Mouse (Mus musculus) MEL-GATA-1-ER (cell line): ENCODE measurements around the gene Rab40c.

Source experiments
- DNase-seq: peaks from one replicate; pipeline ENCODE4 v3.0.0-alpha.2; 2012; ENCODE audit warnings: low read depth; ENCODE audit errors: extremely low read depth

Rab40c gene

GRCm38 (mm10) chr17:25903061-25903460 is 16.5 kb downstream of the Rab40c start:
- DNase-seq = no peak

GRCm38 (mm10) chr17:25900193-25900592 is 19.3 kb downstream of the Rab40c start:
- DNase-seq = no peak

- no peak for DNase-seq
Observed at GRCm38 (mm10) chr17:25895891-25896290, 23.6 kb downstream of the Rab40c start.

DNA sequence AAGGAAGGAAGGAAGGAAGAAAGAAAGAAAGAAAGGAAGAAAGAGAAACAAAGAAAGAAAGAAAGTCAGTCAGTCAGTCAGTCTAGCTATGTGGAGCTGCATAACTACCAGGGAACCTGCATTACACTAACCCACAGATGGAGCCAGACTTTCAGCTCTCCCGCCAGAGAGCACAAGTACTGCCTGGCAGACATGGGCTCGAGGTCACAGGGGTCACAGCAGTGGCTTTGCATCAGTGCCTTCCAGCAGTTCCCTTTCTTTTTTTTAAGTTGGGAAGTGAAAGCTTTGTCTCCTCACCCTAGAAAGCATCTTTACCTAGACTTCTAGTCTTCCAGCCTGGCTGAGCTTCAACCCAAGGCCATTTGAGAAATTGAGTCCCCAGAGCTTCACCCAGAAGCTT is 24.1 kb downstream of the Rab40c start:
- DNase-seq = no peak

DNA sequence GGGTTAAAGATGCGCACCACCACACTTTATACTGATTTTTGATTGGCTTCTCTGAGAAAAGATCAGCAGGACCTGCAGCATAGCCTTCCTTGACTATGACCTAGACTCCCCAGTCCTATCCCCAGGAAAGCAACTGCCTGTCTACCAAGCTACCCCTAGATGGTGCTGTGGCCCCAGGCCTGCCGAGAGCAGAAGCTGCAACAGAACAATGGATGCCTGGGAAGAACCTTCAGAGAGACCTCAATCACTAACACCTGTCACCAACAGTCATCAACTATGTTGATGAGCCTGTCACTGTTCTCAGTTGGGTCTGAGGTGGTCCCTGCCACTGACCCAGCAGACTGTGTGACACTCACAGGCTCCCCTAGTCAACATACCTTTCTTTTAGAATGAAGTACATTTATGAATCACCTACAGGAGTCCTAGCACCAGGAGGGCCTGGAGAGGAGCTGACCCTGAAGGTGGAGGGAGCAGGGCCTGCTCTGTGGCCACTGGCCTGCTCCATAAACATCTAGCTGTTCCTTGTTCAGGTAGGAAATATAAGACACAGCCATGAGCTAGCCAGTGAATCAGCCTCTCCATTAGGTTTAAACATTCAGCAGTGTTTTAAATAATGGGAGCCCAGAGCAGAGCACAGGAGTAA is 25.4 kb downstream of the Rab40c start:
- DNase-seq = no peak

- DNase-seq = no peak
Observed at GRCm38 (mm10) chr17:25888837-25889236, 30.7 kb downstream of the Rab40c start.

- no peak for DNase-seq
Observed at GRCm38 (mm10) chr17:25887467-25887866, 32.1 kb downstream of the Rab40c start.

GRCm38 (mm10) chr17:25886806-25887205 is 32.7 kb downstream of the Rab40c start:
- DNase-seq = no peak

- no peak for DNase-seq
Observed at GRCm38 (mm10) chr17:25885636-25886035, 33.9 kb downstream of the Rab40c start.

DNA sequence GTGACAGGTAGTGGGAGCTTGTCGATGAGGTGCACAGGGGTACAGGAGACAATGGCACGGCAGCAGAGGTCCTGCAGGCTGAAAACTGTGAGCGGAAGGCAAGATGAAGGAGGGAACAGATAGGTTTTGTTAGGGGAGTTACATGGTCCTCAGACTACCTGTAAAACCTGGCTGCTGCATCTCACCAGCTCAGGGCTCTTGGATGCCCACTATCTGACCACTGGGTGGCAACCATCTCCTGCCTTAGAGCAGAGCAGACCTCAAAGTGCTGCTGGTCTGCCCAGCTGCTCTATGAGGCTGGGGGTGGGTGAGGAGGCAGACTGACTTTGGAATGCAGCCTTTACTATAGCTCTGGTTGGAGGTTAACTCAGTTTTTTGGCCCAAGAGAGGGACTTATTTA is 35.7 kb downstream of the Rab40c start:
- no peak for DNase-seq

DNA sequence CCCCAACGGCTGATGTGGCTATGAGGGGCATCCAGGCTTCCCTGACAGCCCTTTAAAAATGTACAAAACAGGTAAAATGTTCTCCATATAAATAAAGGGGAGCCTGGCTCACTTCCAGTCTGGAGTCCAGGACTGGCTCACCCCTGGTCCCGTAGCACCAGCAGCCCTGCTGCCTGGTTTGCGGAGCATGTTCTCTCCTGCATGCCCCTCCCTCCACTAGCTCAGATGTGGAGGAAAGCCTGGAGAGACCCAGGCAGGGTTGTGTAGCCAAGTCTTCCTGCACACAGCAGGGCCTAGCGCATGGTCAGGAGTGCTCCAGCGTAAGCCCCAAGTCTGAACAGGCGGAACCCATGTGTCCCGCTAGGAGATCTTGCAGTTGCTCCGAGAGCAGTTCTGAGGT is 36.3 kb downstream of the Rab40c start:
- no peak for DNase-seq

GRCm38 (mm10) chr17:25882306-25882705 is 37.2 kb downstream of the Rab40c start:
- DNase-seq = no peak

DNA sequence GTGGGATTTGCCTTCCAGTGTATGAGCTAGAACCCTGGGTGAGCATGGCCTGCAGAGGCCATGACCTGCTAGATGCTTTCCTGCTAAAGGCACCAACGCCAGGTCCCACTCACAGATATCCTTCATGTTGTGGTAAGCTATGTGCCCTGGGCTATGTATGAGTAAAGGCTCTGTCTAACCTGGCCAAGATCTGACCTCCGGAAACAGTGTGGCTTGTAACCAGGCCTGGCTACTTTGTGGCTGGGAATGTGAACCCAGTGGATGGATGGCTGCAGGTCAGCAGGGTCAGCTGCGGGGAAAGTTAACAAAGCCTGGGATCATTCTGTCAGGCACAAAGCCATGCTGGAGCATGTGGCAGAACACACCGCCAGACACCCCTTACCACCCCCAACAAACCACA is 37.8 kb downstream of the Rab40c start:
- DNase-seq = no peak

GRCm38 (mm10) chr17:25880913-25881641 is 38.5 kb downstream of the Rab40c start:
- DNase-seq = no peak

GRCm38 (mm10) chr17:25880196-25880910 is 39.2 kb downstream of the Rab40c start, which contains the start of gene Wfikkn1:
Wfikkn1 (minus strand) TSS chr17:25880858.
- DNase-seq = no peak

- no peak for DNase-seq
Observed at GRCm38 (mm10) chr17:25879750-25880149, 39.8 kb downstream of the Rab40c start.

DNA sequence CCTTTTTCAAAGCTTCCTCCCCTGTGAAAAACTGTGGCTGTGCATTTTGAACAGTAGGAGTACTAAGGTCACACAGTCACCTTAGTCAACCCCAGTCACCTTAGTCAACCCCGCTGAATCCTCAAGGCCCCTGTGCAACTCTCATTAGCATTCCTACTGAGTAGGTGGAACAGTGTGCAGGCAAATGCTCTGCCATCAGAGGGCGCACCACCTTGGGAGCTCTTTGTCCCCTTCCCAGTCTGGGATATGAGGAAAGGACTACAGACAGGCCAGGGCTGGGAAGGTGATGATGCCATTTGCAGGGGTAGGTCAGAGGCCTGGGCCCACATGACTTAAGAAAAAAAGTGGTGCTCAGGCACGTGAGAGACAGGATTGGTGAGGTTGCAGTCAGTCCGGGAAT is 40.3 kb downstream of the Rab40c start:
- no peak for DNase-seq

GRCm38 (mm10) chr17:25878611-25879180 is 40.8 kb downstream of the Rab40c start:
- DNase-seq = no peak

GRCm38 (mm10) chr17:25877741-25878610 is 41.6 kb downstream of the Rab40c start:
- DNase-seq = no peak

GRCm38 (mm10) chr17:25877025-25877424 is 42.5 kb downstream of the Rab40c start:
- no peak for DNase-seq

DNA sequence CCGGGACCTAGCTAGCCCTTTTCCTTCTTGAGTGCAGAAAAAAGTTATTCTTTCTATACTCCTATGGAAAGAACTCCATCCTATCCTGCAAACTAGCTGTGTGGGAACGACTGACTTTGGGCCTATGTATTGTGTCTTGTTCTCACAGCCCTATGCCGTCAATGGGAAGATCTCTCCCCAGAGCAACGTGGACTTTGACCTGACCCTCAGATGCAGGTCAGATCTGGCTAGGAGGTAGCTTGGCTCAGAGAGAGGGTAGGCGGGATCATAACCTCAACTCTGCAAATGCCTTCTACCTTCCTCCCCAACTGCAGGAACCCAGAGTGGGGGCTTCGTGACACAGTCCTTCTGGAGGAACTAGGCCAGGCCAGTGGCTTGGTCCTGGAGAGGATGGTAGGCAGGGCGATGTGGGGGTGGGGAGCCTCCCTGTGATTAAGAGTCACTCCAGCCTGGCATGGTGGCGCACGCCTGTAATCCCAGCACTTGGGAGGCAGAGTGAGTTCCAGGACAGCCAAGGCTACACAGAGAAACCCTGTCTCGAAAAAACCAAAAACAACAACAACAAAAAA is 43.1 kb downstream of the Rab40c start:
- DNase-seq = no peak
